Mouse (Mus musculus) liver, embryonic 14 days (tissue): ENCODE data around the gene Rpl6. TPM values are rescaled to one million over a fixed set of nuclear protein-coding genes. Genes with fewer than 3 reads are reported as not detected.

ENCODE experiments used
- polyA plus RNA-seq: library from polyadenylated mRNA; depleted of rRNA; stranded (reverse); fragments of >200 nt; gene quantifications from 2 replicates; pipeline ENCODE4 v1.2.3, GENCODE M21; 2012; rRNA removed

Gene Rpl6
- 706 and 773 TPM in 2 replicates for polyA plus RNA-seq

GRCm38 (mm10) chr5:121204132-121205089, at the start of gene Rpl6:
Gene Rpl6 (plus strand): TSS chr5:121204481.

GRCm38 (mm10) chr5:121190836-121191583, 13.3 kb upstream of the Rpl6 start, which contains the start of gene Ptpn11:
Gene Ptpn11 (minus strand): TSS chr5:121191397.

GRCm38 (mm10) chr5:121219980-121220731, 15.9 kb downstream of the Rpl6 start, which contains the start of gene Hectd4:
Gene Hectd4 (plus strand): TSS chr5:121220219.

Other genes with a start within 250 kb of the Rpl6 start
- gene Rph3a, start 194.4 kb upstream of the Rpl6 start, polyA plus RNA-seq = under 0.01 TPM in 1 of 2 replicates, not detected in the other
- 13.8 and 15.0 TPM in 2 replicates for gene Ptpn11, start 13.1 kb upstream of the Rpl6 start, polyA plus RNA-seq
- 11.4 and 16.1 TPM in 2 replicates for gene Hectd4, start 15.7 kb downstream of the Rpl6 start, polyA plus RNA-seq
- gene Trafd1, start 181.2 kb downstream of the Rpl6 start, polyA plus RNA-seq = 18.3 and 21.0 TPM in 2 replicates
- gene Naa25, start 193.5 kb downstream of the Rpl6 start, polyA plus RNA-seq = 9.0 and 10.4 TPM in 2 replicates
- 0.63 TPM in 2 replicates for gene Tmem116, start 247.4 kb downstream of the Rpl6 start, polyA plus RNA-seq
- gene Erp29, start 248.0 kb downstream of the Rpl6 start, polyA plus RNA-seq = 71.5 and 73.7 TPM in 2 replicates